Mouse (Mus musculus) myocyte (in vitro differentiated cells): ENCODE results near the gene Xpo4. TPM values are rescaled to one million over a fixed set of nuclear protein-coding genes. Genes with fewer than 3 reads are reported as not detected.

Experiments used
- H3K27me3 ChIP-seq: one replicate; pipeline ENCODE4 v1.6.1; 2011; ENCODE audit not compliant: control insufficient read depth, insufficient read depth, insufficient read length
- H3K36me3 ChIP-seq: one replicate; pipeline ENCODE4 v1.6.1; 2011; ENCODE audit not compliant: control insufficient read depth, insufficient read depth
- H3K4me2 ChIP-seq: one replicate; pipeline ENCODE4 v1.6.1; 2011; ENCODE audit warnings: low read depth, control low read depth
- H3K4me3 ChIP-seq: one replicate; pipeline ENCODE4 v1.5.1; 2011; ENCODE audit warnings: mild to moderate bottlenecking, control low read depth, moderate library complexity
- H3K79me2 ChIP-seq: one replicate; pipeline ENCODE4 v1.6.1; 2011; ENCODE audit not compliant: control insufficient read depth, insufficient read depth
- H3ac ChIP-seq: one replicate; pipeline ENCODE4 v1.6.1; 2011; ENCODE audit not compliant: control insufficient read depth, insufficient read length
- CEBPB ChIP-seq: IDR thresholded peaks from 2 replicates; pipeline ENCODE4 v1.6.1; 2011; ENCODE audit warnings: mild to moderate bottlenecking, moderate library complexity; ENCODE audit not compliant: poor library complexity, insufficient read depth, severe bottlenecking
- E2F4 ChIP-seq: IDR thresholded peaks from one replicate; pipeline ENCODE4 v1.6.1; 2011; ENCODE audit warnings: mild to moderate bottlenecking, control low read depth, moderate library complexity; ENCODE audit not compliant: insufficient read depth
- MAX ChIP-seq: IDR thresholded peaks from one replicate; pipeline ENCODE4 v1.6.1; 2011; ENCODE audit warnings: low read depth, mild to moderate bottlenecking, control low read depth
- MYOD1 ChIP-seq, 3 experiments: IDR thresholded peaks; one replicate each; pipeline ENCODE4 v1.6.1; 2011; ENCODE audit warnings: control low read depth in 2 of 3, low read depth in 2 of 3, mild to moderate bottlenecking in 2 of 3, moderate library complexity in 1 of 3; ENCODE audit not compliant: insufficient read length in 2 of 3, control insufficient read depth in 1 of 3
- MYOG ChIP-seq, 3 experiments: IDR thresholded peaks; one replicate each; pipeline ENCODE4 v1.6.1; 2011; ENCODE audit warnings: control low read depth in 2 of 3, low read depth in 2 of 3, mild to moderate bottlenecking in 2 of 3; ENCODE audit not compliant: insufficient read length in 2 of 3, control insufficient read depth in 1 of 3, insufficient read depth in 1 of 3
- POLR2A ChIP-seq: IDR thresholded peaks from one replicate; pipeline ENCODE4 v1.6.1; 2011; ENCODE audit warnings: low read depth, mild to moderate bottlenecking, control low read depth, moderate library complexity; ENCODE audit not compliant: insufficient read length
- POLR2AphosphoS2 ChIP-seq: IDR thresholded peaks from one replicate; pipeline ENCODE4 v1.6.1; 2011; ENCODE audit warnings: low read depth, control low read depth; ENCODE audit not compliant: insufficient read length
- REST ChIP-seq: IDR thresholded peaks from one replicate; pipeline ENCODE4 v1.6.1; 2011; ENCODE audit warnings: mild to moderate bottlenecking, control low read depth, moderate library complexity; ENCODE audit not compliant: insufficient read depth, insufficient read length
- SRF ChIP-seq: IDR thresholded peaks from one replicate; pipeline ENCODE4 v1.6.1; 2011; ENCODE audit warnings: low read depth; ENCODE audit not compliant: control insufficient read depth, insufficient read length
- TCF12 ChIP-seq: IDR thresholded peaks from one replicate; pipeline ENCODE4 v1.6.1; 2011; ENCODE audit warnings: mild to moderate bottlenecking, control low read depth; ENCODE audit not compliant: poor library complexity, insufficient read depth, severe bottlenecking
- TCF3 ChIP-seq: IDR thresholded peaks from one replicate; pipeline ENCODE4 v1.6.1; 2011; ENCODE audit warnings: low read depth, control low read depth; ENCODE audit not compliant: insufficient read length
- USF1 ChIP-seq: IDR thresholded peaks from one replicate; pipeline ENCODE4 v1.6.1; 2011; ENCODE audit warnings: low read depth, mild to moderate bottlenecking, control low read depth, moderate library complexity
- polyA plus RNA-seq: library from polyadenylated mRNA; unstranded; fragments of >200 nt; fragmentation: generic; extraction: Trizol; gene quantifications from one replicate; pipeline ENCODE4 v1.2.1, GENCODE M21; 2012; ENCODE audit warnings: missing spikeins

Xpo4 gene
- polyA plus RNA-seq, 1 experiment, result 3.0 TPM

DNA sequence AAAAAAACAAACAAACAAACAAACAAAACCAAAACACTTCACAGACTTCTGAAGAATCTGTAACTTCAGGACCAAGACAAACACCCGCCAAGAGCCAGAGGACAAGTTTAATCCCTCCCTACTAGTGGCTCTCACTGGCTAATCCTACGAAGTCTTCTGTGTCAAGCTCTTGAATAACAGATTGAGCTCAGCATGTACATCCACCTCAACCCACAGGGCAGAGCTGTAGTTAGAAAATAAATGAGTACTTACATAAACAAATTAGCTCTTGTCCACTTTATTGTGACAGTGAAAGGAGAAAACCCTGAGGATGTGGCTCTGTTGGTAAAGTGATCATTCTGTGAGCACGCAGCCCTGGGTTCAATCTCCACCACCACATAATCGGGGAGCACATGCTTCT lies 43.5 kb downstream of the Xpo4 start:
- Histone ChIP-seq H3K27me3 (no peaks in the 10 kb centered on the region), H3K4me2 (no peak overlapping the region), H3ac (no peak overlapping the region), H3K79me2 (no peaks in the 10 kb centered on the region), H3K36me3 (peaks cover 33% of the 10 kb centered on the region), H3K4me3 (no peak overlapping the region)
- no peak for TF ChIP-seq REST
- no peak for TF ChIP-seq TCF12
- TF ChIP-seq USF1, result no peak
- TF ChIP-seq MYOG (IDR thresholded peaks at IDR 0.05; ENCODE audit: control insufficient read depth in 1 of 3, insufficient read depth in 1 of 3, insufficient read length in 2 of 3, low read depth in 2 of 3), result no peak
- no peak for TF ChIP-seq E2F4
- TF ChIP-seq MAX, result no peak
- TF ChIP-seq SRF, result no peak
- TF ChIP-seq TCF3, result no peak
- no peak for TF ChIP-seq POLR2AphosphoS2
- no peak for TF ChIP-seq CEBPB
- TF ChIP-seq POLR2A, result no peak
- no peak for TF ChIP-seq MYOD1 (IDR thresholded peaks at IDR 0.05; ENCODE audit: control insufficient read depth in 1 of 3, insufficient read length in 2 of 3, low read depth in 2 of 3)

DNA sequence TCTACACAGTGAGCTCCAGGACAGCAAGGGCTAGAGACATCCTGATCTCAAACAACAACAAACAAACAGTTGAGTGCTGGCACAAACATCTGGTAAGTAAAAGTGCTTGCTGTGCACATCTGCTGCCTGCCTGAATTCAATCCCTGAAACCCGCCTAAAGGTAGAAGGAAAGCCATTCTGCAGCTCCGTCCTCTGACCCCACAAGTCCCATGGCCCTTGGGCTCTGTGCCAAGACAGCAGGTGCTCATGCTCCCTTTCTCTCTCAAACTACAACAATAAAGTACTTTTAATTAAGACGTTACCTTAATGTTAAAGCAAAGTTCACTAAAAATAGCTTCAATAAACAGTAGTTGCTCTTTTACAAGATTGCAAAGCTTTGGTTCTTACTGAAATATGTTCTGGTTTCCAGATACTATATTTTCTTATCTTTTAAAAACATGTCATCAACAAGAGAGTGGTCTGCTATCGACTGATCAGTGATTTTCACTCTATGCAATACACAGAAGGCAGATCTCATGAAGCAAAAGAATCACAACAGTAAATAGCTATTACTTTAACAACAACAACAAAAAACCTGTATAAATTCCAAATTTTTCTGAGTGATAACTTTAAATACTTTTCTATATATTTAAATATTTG lies 44.5 kb downstream of the Xpo4 start:
- no peaks in the 10 kb centered on the region for H3K79me2 ChIP-seq
- TF ChIP-seq MYOG (IDR thresholded peaks at IDR 0.05; ENCODE audit: control insufficient read depth in 1 of 3, insufficient read depth in 1 of 3, insufficient read length in 2 of 3, low read depth in 2 of 3) (no peak), POLR2AphosphoS2 (no peak), POLR2A (no peak), SRF (no peak), MYOD1 (IDR thresholded peaks at IDR 0.05; ENCODE audit: control insufficient read depth in 1 of 3, insufficient read length in 2 of 3, low read depth in 2 of 3) (no peak), E2F4 (no peak), TCF12 (no peak), TCF3 (no peak), REST (no peak), MAX (no peak), USF1 (no peak), CEBPB (no peak)
- no peaks in the 10 kb centered on the region for H3K27me3 ChIP-seq
- peaks cover 30% of the 10 kb centered on the region for H3K36me3 ChIP-seq
- no peak overlapping the region for H3K4me3 ChIP-seq
- no peak overlapping the region for H3K4me2 ChIP-seq
- no peak overlapping the region for H3ac ChIP-seq

- TF ChIP-seq CEBPB (no peak), POLR2AphosphoS2 (no peak), USF1 (no peak), REST (no peak), SRF (no peak), TCF3 (no peak), MAX (no peak), MYOD1 (IDR thresholded peaks at IDR 0.05; ENCODE audit: control insufficient read depth in 1 of 3, insufficient read length in 2 of 3, low read depth in 2 of 3) (no peak), E2F4 (no peak), TCF12 (no peak), MYOG (IDR thresholded peaks at IDR 0.05; ENCODE audit: control insufficient read depth in 1 of 3, insufficient read depth in 1 of 3, insufficient read length in 2 of 3, low read depth in 2 of 3) (no peak), POLR2A (no peak)
- H3K4me3 ChIP-seq, result no peak overlapping the region
- no peak overlapping the region for H3K4me2 ChIP-seq
- H3K27me3 ChIP-seq, result no peaks in the 10 kb centered on the region
- H3K79me2 ChIP-seq, result no peaks in the 10 kb centered on the region
- H3K36me3 ChIP-seq, result peaks cover 20% of the 10 kb centered on the region
- H3ac ChIP-seq, result no peak overlapping the region
These were observed 45.7 kb downstream of the Xpo4 start for GRCm38 (mm10) chr14:57619487-57619886.

- Histone ChIP-seq H3K4me3 (no peak overlapping the region), H3K79me2 (no peaks in the 10 kb centered on the region), H3K27me3 (no peaks in the 10 kb centered on the region), H3K36me3 (peaks cover 13% of the 10 kb centered on the region), H3ac (no peak overlapping the region), H3K4me2 (no peak overlapping the region)
- TF ChIP-seq REST, result no peak
- no peak for TF ChIP-seq MYOD1 (IDR thresholded peaks at IDR 0.05; ENCODE audit: control insufficient read depth in 1 of 3, insufficient read length in 2 of 3, low read depth in 2 of 3)
- TF ChIP-seq SRF, result no peak
- no peak for TF ChIP-seq POLR2A
- no peak for TF ChIP-seq POLR2AphosphoS2
- no peak for TF ChIP-seq TCF3
- TF ChIP-seq E2F4, result no peak
- TF ChIP-seq MYOG (IDR thresholded peaks at IDR 0.05; ENCODE audit: control insufficient read depth in 1 of 3, insufficient read depth in 1 of 3, insufficient read length in 2 of 3, low read depth in 2 of 3), result no peak
- no peak for TF ChIP-seq MAX
- TF ChIP-seq USF1, result no peak
- no peak for TF ChIP-seq TCF12
- no peak for TF ChIP-seq CEBPB
These were observed 47.6 kb downstream of the Xpo4 start for GRCm38 (mm10) chr14:57617675-57618074.
